Mouse (Mus musculus) ES-E14 (cell line): ENCODE data around the gene Ddx52. TPM values are rescaled to one million over a fixed set of nuclear protein-coding genes. Genes with fewer than 3 reads are reported as not detected.

Experiments
- DNase-seq: peaks from one replicate; pipeline ENCODE4 v3.0.0-alpha.2; 2013; ENCODE audit warnings: low read depth, low spot score
- H3K27ac ChIP-seq: 2 replicates; pipeline ENCODE4 v1.5.1; 2012; ENCODE audit warnings: low read depth, mild to moderate bottlenecking, low read length, moderate library complexity, mixed read lengths; ENCODE audit not compliant: poor library complexity, insufficient read depth, severe bottlenecking
- H3K36me3 ChIP-seq: 2 replicates; pipeline ENCODE4 v1.6.1; 2012; ENCODE audit warnings: mild to moderate bottlenecking, low read length, moderate library complexity, mixed read lengths; ENCODE audit not compliant: control insufficient read depth, poor library complexity, insufficient read depth, severe bottlenecking
- H3K4me1 ChIP-seq, 2 experiments: fragments of 150-350 bp in 1 of 2; sonication (generic) in 1 of 2; 2 replicates each; pipeline ENCODE4 v1.6.1; 2012; ENCODE audit warnings: low read length in 2 of 2, mild to moderate bottlenecking in 1 of 2, mixed read lengths in 1 of 2; ENCODE audit not compliant: control insufficient read depth in 2 of 2, insufficient read depth in 2 of 2, poor library complexity in 1 of 2
- H3K4me3 ChIP-seq, 2 experiments: fragments of 150-350 bp in 1 of 2; sonication (generic) in 1 of 2; 2 replicates each; pipeline ENCODE4 v1.5.1; 2012; ENCODE audit warnings: low read length in 2 of 2, low read depth in 1 of 2, mild to moderate bottlenecking in 1 of 2, mixed read lengths in 1 of 2; ENCODE audit not compliant: insufficient read depth in 1 of 2, poor library complexity in 1 of 2, severe bottlenecking in 1 of 2
- H3K9ac ChIP-seq: 2 replicates; pipeline ENCODE4 v1.6.1; 2012; ENCODE audit warnings: low read depth, mild to moderate bottlenecking, low read length, mixed read lengths; ENCODE audit not compliant: poor library complexity, insufficient read depth, severe bottlenecking
- H3K9me3 ChIP-seq: fragments of 150-350 bp; sonication (generic); 2 replicates; pipeline ENCODE4 v1.6.1; 2012; ENCODE audit warnings: low read depth, mild to moderate bottlenecking, low read length; ENCODE audit not compliant: control insufficient read depth, insufficient read depth
- CHD2 ChIP-seq: IDR thresholded peaks from 2 replicates; pipeline ENCODE4 v1.6.1; 2014; ENCODE audit warnings: mild to moderate bottlenecking, low read depth, low read length, inconsistent platforms
- HCFC1 ChIP-seq: IDR thresholded peaks from 2 replicates; pipeline ENCODE4 v1.6.1; 2012; ENCODE audit warnings: low read length, inconsistent platforms, borderline replicate concordance; ENCODE audit not compliant: insufficient read depth
- MAFK ChIP-seq: IDR thresholded peaks from 2 replicates; pipeline ENCODE4 v1.6.1; 2014; ENCODE audit warnings: mild to moderate bottlenecking, low read depth, low read length, inconsistent platforms; ENCODE audit not compliant: insufficient read depth
- ZC3H11A ChIP-seq: IDR thresholded peaks from 2 replicates; pipeline ENCODE4 v1.6.1; 2012; ENCODE audit warnings: low read depth, mild to moderate bottlenecking, inconsistent platforms, low read length, borderline replicate concordance
- ZNF384 ChIP-seq: IDR thresholded peaks from 2 replicates; pipeline ENCODE4 v1.6.1; 2012; ENCODE audit warnings: low read depth, low read length, inconsistent platforms
- in situ Hi-C, 2 experiments: fragments of 600-800 bp; cut with MboI; formaldehyde crosslinking; loops; one replicate each; pipeline ENCODE4 v1.15.1; 2025; ENCODE audit warnings: low sequenced_read_pairs in 2 of 2, inconsistent platforms in 1 of 2; ENCODE audit not compliant: unreplicated experiment in 2 of 2
- total RNA-seq: library from RNA; depleted of rRNA; stranded (reverse); fragments of 300-350 nt; gene quantifications from 2 replicates; pipeline ENCODE4 v1.2.3, GENCODE M21; 2012

Gene Ddx52
- total RNA-seq, 1 experiment, result 44.1 TPM

GRCm38 (mm10) chr11:83922600-83922999 lies 19.3 kb upstream of the Ddx52 start:
- no peak overlapping the region for H3K27ac ChIP-seq
- no peak overlapping the region for H3K4me3 ChIP-seq
- no peaks in the 10 kb centered on the region for H3K36me3 ChIP-seq
- DNase-seq, result no peak
- H3K4me1 ChIP-seq, result no peaks in the 10 kb centered on the region
- H3K9me3 ChIP-seq, result no peaks in the 10 kb centered on the region
- TF ChIP-seq ZC3H11A (no peak), ZNF384 (no peak), CHD2 (no peak), HCFC1 (no peak), MAFK (no peak)
- H3K9ac ChIP-seq, result no peak overlapping the region
- in situ Hi-C loops, result loop anchor here in 1 of 2 experiments (10.0 kb wide), 1 partner anchor 108 kb away; no protein-coding TSS in a partner anchor

GRCm38 (mm10) chr11:83927097-83927496 lies 14.8 kb upstream of the Ddx52 start:
- H3K9me3 ChIP-seq, result no peaks in the 10 kb centered on the region
- H3K4me1 ChIP-seq, result no peaks in the 10 kb centered on the region
- in situ Hi-C loops, result loop anchor here in 1 of 2 experiments (10.0 kb wide), 1 partner anchor 112 kb away; no protein-coding TSS in a partner anchor
- no peak overlapping the region for H3K27ac ChIP-seq
- no peaks in the 10 kb centered on the region for H3K36me3 ChIP-seq
- peak; percentile 49 for DNase-seq
- no peak overlapping the region for H3K4me3 ChIP-seq
- no peak overlapping the region for H3K9ac ChIP-seq
- TF ChIP-seq MAFK (no peak), HCFC1 (no peak), CHD2 (no peak), ZC3H11A (peak; percentile 83)

GRCm38 (mm10) chr11:83932506-83933106 lies 9.3 kb upstream of the Ddx52 start:
- H3K27ac ChIP-seq, result no peak overlapping the region
- no peak overlapping the region for H3K4me3 ChIP-seq
- in situ Hi-C loops, result no loop called here
- no peaks in the 10 kb centered on the region for H3K36me3 ChIP-seq
- no peak for DNase-seq
- no peaks in the 10 kb centered on the region for H3K4me1 ChIP-seq
- H3K9ac ChIP-seq, result no peak overlapping the region
- no peak for TF ChIP-seq ZC3H11A
- no peak for TF ChIP-seq MAFK
- no peak for TF ChIP-seq HCFC1
- TF ChIP-seq CHD2, result no peak
- TF ChIP-seq ZNF384, result no peak
- no peaks in the 10 kb centered on the region for H3K9me3 ChIP-seq

- H3K9ac ChIP-seq, result no peak overlapping the region
- H3K27ac ChIP-seq, result no peak overlapping the region
- no peaks in the 10 kb centered on the region for H3K9me3 ChIP-seq
- no peak for DNase-seq
- H3K4me3 ChIP-seq, result no peak overlapping the region
- in situ Hi-C loops, result no loop called here
- no peaks in the 10 kb centered on the region for H3K36me3 ChIP-seq
- TF ChIP-seq CHD2, result no peak
- no peak for TF ChIP-seq ZNF384
- TF ChIP-seq ZC3H11A, result no peak
- TF ChIP-seq HCFC1, result no peak
- TF ChIP-seq MAFK, result no peak
- H3K4me1 ChIP-seq, result no peaks in the 10 kb centered on the region
Measured at GRCm38 (mm10) chr11:83933376-83933775, 8.5 kb upstream of the Ddx52 start.

- no peak overlapping the region for H3K4me3 ChIP-seq
- no peak overlapping the region for H3K9ac ChIP-seq
- no peak for DNase-seq
- no peak overlapping the region for H3K27ac ChIP-seq
- no peaks in the 10 kb centered on the region for H3K9me3 ChIP-seq
- no peak for TF ChIP-seq MAFK
- no peak for TF ChIP-seq HCFC1
- TF ChIP-seq CHD2, result no peak
- TF ChIP-seq ZC3H11A, result no peak
- in situ Hi-C loops, result no loop called here
- no peaks in the 10 kb centered on the region for H3K4me1 ChIP-seq
- H3K36me3 ChIP-seq, result no peaks in the 10 kb centered on the region
Measured at GRCm38 (mm10) chr11:83935986-83936665, 5.7 kb upstream of the Ddx52 start.
